Mouse (Mus musculus) lung, postnatal 36 days (tissue): ENCODE data around the gene Gm11239.
"Not testable (repeated sequence)": the region's sequence is repeated elsewhere in the genome, so short reads cannot be mapped to it uniquely, and the experiment has no call there.

ENCODE experiments used
- DNase-seq: peaks from one replicate; pipeline ENCODE4 v3.0.0; 2022; ENCODE audit warnings: mixed read lengths

Gm11239 gene

DNA sequence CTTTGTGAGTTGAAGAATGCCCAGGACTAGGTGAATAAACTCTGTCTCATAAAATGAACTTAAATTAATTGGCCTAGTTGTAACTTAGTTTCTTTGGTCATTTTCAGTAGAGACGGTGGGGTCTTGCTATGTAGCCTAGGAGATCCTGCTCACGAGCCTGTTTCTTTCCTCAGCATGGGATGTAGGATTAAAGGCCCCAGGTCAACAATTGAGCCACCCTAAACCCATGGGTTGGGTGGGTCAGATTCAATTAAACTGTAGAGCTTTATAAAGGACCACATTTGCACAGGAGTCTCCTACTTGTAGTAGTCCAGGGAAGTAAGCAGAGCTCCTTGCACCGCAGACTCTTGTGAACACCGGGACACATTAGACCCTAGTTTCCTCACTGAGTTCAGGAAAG lies at the start of gene Gm11239:
Gene Gm11239, plus strand, starts transcription at position 301 of the 400 bp plus-strand sequence.
- DNase-seq, result not testable (repeated sequence)

DNA sequence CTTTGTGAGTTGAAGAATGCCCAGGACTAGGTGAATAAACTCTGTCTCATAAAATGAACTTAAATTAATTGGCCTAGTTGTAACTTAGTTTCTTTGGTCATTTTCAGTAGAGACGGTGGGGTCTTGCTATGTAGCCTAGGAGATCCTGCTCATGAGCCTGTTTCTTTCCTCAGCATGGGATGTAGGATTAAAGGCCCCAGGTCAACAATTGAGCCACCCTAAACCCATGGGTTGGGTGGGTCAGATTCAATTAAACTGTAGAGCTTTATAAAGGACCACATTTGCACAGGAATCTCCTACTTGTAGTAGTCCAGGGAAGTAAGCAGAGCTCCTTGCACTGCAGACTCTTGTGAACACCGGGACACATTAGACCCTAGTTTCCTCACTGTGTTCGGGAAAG lies 45.5 kb upstream of the Gm11239 start, which contains the start of gene Gm11237:
Gene Gm11237, plus strand, starts transcription at position 301 of the 400 bp plus-strand sequence.
- DNase-seq, result not testable (repeated sequence)

DNA sequence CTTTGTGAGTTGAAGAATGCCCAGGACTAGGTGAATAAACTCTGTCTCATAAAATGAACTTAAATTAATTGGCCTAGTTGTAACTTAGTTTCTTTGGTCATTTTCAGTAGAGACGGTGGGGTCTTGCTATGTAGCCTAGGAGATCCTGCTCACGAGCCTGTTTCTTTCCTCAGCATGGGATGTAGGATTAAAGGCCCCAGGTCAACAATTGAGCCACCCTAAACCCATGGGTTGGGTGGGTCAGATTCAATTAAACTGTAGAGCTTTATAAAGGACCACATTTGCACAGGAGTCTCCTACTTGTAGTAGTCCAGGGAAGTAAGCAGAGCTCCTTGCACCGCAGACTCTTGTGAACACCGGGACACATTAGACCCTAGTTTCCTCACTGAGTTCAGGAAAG lies 30.3 kb upstream of the Gm11239 start, which contains the start of gene Gm11236:
Gene Gm11236, plus strand, starts transcription at position 301 of the 400 bp plus-strand sequence.
- not testable (repeated sequence) for DNase-seq

DNA sequence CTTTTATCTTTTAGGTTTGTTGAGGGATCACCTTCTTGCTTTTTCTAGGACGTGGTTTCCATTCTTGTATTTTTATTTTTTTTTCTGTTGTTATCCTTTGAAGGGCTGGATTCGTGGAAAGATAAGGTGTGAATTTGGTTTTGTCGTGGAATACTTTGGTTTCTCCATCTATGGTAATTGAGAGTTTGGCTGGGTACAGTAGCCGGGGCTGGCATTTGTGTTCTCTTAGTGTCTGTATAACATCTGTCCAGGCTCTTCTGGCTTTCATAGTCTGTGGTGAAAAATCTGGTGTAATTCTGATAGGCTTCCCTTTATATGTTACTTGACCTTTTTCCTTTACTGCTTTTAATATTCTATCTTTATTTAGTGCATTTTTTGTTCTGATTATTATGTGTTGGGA lies 6.3 kb upstream of the Gm11239 start:
- not testable (repeated sequence) for DNase-seq

DNA sequence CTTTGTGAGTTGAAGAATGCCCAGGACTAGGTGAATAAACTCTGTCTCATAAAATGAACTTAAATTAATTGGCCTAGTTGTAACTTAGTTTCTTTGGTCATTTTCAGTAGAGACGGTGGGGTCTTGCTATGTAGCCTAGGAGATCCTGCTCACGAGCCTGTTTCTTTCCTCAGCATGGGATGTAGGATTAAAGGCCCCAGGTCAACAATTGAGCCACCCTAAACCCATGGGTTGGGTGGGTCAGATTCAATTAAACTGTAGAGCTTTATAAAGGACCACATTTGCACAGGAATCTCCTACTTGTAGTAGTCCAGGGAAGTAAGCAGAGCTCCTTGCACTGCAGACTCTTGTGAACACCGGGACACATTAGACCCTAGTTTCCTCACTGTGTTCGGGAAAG lies 15.1 kb downstream of the Gm11239 start, which contains the start of gene Gm428:
Gene Gm428, plus strand, starts transcription at position 301 of the 400 bp plus-strand sequence.
- not testable (repeated sequence) for DNase-seq

DNA sequence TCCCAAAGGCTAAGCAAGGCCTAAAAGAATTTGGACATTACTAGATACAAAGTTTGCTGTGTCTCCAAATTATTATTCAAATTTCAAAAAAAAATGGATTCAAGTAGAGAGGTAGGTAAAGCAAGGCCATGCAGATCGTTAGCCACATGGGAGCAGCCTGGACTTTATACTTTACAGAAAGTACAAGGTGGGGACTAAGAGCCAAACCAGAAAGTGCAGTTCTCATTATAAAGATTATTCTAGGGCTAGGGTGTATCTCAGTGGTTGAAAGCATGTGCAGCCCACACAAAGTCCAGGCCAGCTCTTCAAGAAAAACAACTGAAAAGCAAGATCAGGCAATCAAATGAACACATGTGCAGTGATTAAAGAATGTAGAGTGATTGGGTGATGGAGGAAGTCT lies 50.6 kb downstream of the Gm11239 start:
- no peak for DNase-seq

DNA sequence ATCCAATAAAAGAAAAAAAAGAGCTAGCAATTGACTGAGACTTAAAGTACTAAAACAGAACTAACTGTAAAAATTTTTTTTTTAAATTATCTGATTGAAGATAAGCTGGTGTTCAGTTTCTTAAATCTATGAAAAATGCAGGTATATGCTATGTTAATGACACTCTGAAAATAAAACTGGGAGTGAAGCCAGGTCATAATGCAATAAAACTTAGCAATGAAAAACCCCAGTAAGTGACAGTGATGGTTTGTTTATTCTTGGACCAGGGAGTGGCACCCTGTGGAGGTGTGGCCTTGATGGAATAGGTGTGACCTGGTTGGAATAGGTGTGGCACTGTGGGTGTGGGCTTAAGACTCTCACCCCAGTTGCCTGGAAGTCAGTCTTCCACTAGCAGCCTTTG lies 51.7 kb downstream of the Gm11239 start:
- DNase-seq, result no peak
